Mouse (Mus musculus) stomach, embryonic 14.5 days (tissue): Measurements from ENCODE around the gene Hgd. TPM values are rescaled to one million over a fixed set of nuclear protein-coding genes. Genes with fewer than 3 reads are reported as not detected.

Experiments used
- ATAC-seq: fragments of 200-750 bp; cut with Nextera tagmentation; 2 replicates; pipeline ENCODE4 v1.8.0; 2017; ENCODE audit warnings: low read depth, moderate TSS enrichment; ENCODE audit not compliant: insufficient number of reproducible peaks, insufficient read depth, low FRiP score
- H3K27ac ChIP-seq: fragments of 300-500 bp; sonication (generic); 2 replicates; pipeline ENCODE4 v1.5.1; 2014; ENCODE audit warnings: mild to moderate bottlenecking, low read length, moderate library complexity, mixed read lengths
- H3K27me3 ChIP-seq: fragments of 300-500 bp; sonication (generic); 2 replicates; pipeline ENCODE4 v1.6.1; 2014; ENCODE audit warnings: low read length, control low read depth, mixed read lengths; ENCODE audit not compliant: control insufficient read depth, insufficient read depth
- H3K36me3 ChIP-seq: fragments of 300-500 bp; sonication (generic); 2 replicates; pipeline ENCODE4 v1.6.1; 2014; ENCODE audit warnings: mild to moderate bottlenecking, control low read depth, low read length, moderate library complexity, mixed read lengths; ENCODE audit not compliant: control insufficient read depth, insufficient read depth
- H3K4me1 ChIP-seq: fragments of 300-500 bp; sonication (generic); 2 replicates; pipeline ENCODE4 v1.6.1; 2014; ENCODE audit warnings: low read length, control low read depth, mixed read lengths; ENCODE audit not compliant: control insufficient read depth, insufficient read depth
- H3K4me2 ChIP-seq: fragments of 300-500 bp; sonication (generic); replicated peaks from 2 replicates; pipeline ENCODE4 v1.6.1; 2014; ENCODE audit warnings: low read depth, low read length, control low read depth
- H3K4me3 ChIP-seq: fragments of 300-500 bp; sonication (generic); 2 replicates; pipeline ENCODE4 v1.5.1; 2014; ENCODE audit warnings: low read depth, low read length, control low read depth
- H3K9ac ChIP-seq: fragments of 300-500 bp; sonication (generic); replicated peaks from 2 replicates; pipeline ENCODE4 v1.6.1; 2014; ENCODE audit warnings: low read depth, mild to moderate bottlenecking, control low read depth, low read length, moderate library complexity, mixed read lengths
- H3K9me3 ChIP-seq: fragments of 300-500 bp; sonication (generic); 2 replicates; pipeline ENCODE4 v1.6.1; 2016; ENCODE audit warnings: low read depth, low read length, control low read depth; ENCODE audit not compliant: control insufficient read depth
- WGBS: fragments of 180-500 bp; shearing (Covaris S2); extraction: QIAGEN DNeasy Blood & Tissue Kit; methylation state at CpG from one replicate; pipeline ENCODE4 v1.1.7; 2014; 5-methylcytosine and 5-hydroxymethylcytosine counted together
- polyA plus RNA-seq: library from polyadenylated mRNA; unstranded; fragments of >200 nt; fragmentation: Nextera tagmentation; extraction: Ambion mirVana; gene quantifications from 2 replicates; pipeline ENCODE4 v1.2.1, GENCODE M21; 2014

The Hgd gene
- polyA plus RNA-seq, 1 experiment from 2014 or later, result not detected

DNA sequence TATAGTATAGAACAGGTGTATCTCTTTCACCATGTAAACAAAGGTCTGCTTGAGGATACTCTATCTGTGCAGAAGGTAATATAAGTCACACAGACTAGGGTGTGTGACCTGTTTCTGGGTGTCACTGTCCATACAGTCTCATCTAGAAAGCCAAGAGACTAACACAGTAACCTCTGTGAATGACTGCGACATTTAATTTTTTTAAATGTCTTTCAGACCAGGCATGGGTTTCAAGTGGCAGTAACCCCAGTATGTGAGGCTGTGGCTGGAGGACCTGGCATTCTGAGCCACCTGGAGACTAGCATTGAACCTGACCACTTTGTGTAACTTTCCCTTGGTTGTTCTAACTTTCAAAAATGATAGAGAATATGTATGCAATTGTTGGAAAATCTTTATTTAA lies 73.1 kb downstream of the Hgd start:
- Histone ChIP-seq H3K27me3 (no peaks in the 10 kb centered on the region), H3K36me3 (peaks cover 2% of the 10 kb centered on the region), H3K9me3 (no peaks in the 10 kb centered on the region), H3K4me1 (peaks cover 19% of the 10 kb centered on the region), H3K4me2 (peak overlapping the region; percentile 73), H3K4me3 (peak overlapping the region; percentile 54), H3K27ac (no peak overlapping the region), H3K9ac (no peak overlapping the region)
- WGBS, result 92% methylated on average over 1 of the region's 1 CpGs
- ATAC-seq, result no peak

DNA sequence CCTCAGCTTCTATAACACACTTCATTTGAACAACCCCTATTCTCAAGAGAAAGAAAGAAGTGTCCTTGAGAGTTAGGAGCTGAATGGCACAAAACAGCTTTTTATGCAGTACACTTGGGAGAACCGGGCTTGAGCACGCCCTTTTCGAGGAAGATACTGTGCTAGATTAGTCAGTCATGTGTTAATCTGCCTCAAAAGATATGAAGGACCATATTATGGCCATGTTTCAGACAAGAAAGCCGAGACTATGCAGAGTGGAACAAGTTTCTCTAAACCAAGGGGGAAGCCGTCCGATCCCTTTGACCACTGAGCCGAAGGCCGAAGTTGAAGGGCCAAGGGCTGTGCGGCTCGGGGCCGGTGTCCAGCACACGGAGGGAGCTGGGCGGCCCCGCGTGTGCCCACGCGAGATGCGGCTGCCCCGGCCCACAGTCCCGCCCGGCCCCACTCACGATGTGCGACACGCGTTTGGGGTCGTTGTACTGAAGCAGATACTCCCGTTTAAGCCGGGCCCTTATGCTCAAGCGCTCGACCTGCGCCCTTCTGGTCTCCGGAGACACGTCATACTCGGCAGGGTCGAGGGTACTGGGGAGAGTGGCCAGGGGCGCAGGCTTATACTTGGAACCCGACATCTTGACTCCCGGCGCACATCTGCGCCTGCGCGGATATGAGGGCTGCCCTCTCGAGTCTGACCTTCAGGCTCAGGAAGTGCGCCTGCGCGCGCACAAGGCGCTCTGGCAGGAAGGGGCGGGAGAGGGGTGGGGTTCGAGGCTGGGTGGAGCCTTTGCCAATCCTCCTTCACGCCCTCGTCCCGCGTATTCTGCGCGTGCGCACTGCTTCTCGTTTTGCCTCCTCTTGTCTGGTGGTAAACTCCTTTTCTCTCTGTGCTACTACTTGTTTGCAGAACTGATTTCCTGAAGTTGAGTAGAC lies 74.0 kb downstream of the Hgd start, which contains the start of gene Ndufb4:
Gene Ndufb4, minus strand, starts transcription at position 723 of the 927 bp plus-strand sequence.
- peak within 1 kb of the TSS; percentile 83 for H3K9ac ChIP-seq
- H3K27me3 ChIP-seq, result no peaks in the 10 kb centered on the region
- H3K36me3 ChIP-seq, result no peaks in the 10 kb centered on the region
- peak within 1 kb of the TSS; percentile 73 for H3K4me2 ChIP-seq
- no peaks in the 10 kb centered on the region for H3K9me3 ChIP-seq
- peaks cover 19% of the 10 kb centered on the region for H3K4me1 ChIP-seq
- under 1% methylated on average over 48 of the region's 58 CpGs for WGBS
- H3K4me3 ChIP-seq, result peak within 1 kb of the TSS; percentile 54
- H3K27ac ChIP-seq, result peak within 1 kb of the TSS; percentile 66
- ATAC-seq, result peak; percentile 94

DNA sequence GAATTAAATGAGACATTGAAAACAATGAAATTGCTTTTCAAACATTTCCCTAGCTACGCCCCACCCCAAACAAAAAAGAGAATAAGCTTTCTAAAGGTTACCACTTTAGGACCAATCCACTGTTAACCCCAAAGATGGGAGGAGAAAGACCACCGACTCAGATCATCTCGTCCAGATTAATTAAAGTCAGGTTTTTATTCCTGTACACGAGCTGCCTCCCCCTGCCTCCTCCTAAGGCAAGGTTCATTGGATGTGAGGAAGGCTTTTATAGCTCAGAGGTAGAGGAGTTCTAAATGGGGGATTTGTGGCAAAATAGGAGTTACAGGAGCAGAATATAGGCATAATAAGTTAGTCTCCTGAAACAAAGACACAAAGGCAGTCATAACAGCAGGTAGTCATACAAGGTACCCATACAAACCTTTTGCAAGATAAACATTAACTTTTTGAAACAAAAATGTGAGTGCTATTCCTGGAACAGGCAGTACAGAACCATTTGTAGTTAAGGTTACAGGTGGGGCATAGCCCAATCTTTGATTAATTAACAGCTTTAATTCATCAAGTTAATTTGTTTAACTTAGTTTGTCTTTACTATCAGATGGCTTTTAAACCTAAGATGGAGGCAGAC lies 75.0 kb downstream of the Hgd start:
- H3K9ac ChIP-seq, result no peak overlapping the region
- ATAC-seq, result 0 out of 2 replicates have a peak, but pooled peaks have one; percentile 2
- H3K27me3 ChIP-seq, result no peaks in the 10 kb centered on the region
- peak overlapping the region; percentile 66; the same call in 1 of the 2 replicates for H3K27ac ChIP-seq
- no peaks in the 10 kb centered on the region for H3K36me3 ChIP-seq
- peaks cover 19% of the 10 kb centered on the region for H3K4me1 ChIP-seq
- H3K9me3 ChIP-seq, result no peaks in the 10 kb centered on the region
- WGBS, result 64% methylated on average over 4 of the region's 4 CpGs
- peak overlapping the region; percentile 42 for H3K4me2 ChIP-seq
- H3K4me3 ChIP-seq, result no peak overlapping the region; the same call in 1 of the 2 replicates

DNA sequence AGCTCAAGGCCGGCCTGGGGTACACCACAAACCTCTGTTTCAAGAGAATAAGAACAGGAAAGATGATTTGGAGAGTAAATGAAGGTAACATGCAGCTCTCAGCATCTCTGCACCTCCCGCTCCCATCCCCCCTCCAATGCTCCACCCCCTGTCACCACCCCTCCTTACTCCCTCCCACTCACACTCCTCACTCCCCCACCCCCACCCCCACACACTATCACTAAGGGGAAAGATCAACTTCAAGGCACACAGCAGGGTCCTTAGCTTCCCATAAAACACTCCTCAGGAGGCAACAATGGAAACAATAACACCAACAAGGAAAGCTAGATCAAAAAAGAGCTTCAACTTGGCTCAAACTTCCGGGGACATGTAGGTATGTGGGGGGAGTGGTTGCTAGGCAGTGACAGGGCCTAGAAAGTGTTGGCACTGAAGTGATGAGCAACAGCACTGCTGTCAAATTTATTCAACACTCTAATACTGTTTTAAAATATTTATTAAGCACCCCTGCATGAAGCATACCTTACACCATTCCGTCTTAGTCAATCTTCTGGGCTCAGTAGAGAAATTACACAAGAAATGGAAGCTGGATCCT lies 75.9 kb downstream of the Hgd start:
- Histone ChIP-seq H3K9ac (no peak overlapping the region), H3K4me1 (peaks cover 19% of the 10 kb centered on the region), H3K36me3 (no peaks in the 10 kb centered on the region), H3K9me3 (no peaks in the 10 kb centered on the region), H3K27ac (no peak overlapping the region), H3K4me3 (no peak overlapping the region), H3K27me3 (no peaks in the 10 kb centered on the region), H3K4me2 (no peak overlapping the region)
- no peak for ATAC-seq
- WGBS, result 28% methylated on average over 4 of the region's 4 CpGs

DNA sequence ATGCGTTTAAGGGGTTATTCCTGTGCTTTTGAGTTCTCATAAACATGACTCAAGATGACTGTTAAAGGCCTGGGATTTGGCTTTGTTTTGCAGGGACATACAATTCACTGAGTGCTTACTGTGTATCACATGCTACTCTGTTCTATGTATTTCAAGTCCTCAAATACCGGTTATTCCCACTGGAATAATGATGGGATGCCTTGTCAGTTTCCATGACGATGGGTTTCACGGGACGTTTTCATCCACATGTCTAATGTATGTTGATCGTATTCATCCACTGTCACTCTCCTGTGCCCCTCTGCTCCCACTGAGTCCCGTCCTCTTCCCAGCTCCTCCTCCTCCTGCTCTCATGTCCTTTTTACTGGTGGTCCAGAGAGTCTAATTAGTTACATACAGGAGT lies 76.8 kb downstream of the Hgd start:
- Histone ChIP-seq H3K9ac (no peak overlapping the region), H3K27me3 (no peaks in the 10 kb centered on the region), H3K4me3 (no peak overlapping the region), H3K36me3 (no peaks in the 10 kb centered on the region), H3K4me2 (no peak overlapping the region), H3K4me1 (peaks cover 19% of the 10 kb centered on the region), H3K27ac (no peak overlapping the region), H3K9me3 (no peaks in the 10 kb centered on the region)
- ATAC-seq, result no peak
- 78% methylated on average over 7 of the region's 7 CpGs for WGBS

DNA sequence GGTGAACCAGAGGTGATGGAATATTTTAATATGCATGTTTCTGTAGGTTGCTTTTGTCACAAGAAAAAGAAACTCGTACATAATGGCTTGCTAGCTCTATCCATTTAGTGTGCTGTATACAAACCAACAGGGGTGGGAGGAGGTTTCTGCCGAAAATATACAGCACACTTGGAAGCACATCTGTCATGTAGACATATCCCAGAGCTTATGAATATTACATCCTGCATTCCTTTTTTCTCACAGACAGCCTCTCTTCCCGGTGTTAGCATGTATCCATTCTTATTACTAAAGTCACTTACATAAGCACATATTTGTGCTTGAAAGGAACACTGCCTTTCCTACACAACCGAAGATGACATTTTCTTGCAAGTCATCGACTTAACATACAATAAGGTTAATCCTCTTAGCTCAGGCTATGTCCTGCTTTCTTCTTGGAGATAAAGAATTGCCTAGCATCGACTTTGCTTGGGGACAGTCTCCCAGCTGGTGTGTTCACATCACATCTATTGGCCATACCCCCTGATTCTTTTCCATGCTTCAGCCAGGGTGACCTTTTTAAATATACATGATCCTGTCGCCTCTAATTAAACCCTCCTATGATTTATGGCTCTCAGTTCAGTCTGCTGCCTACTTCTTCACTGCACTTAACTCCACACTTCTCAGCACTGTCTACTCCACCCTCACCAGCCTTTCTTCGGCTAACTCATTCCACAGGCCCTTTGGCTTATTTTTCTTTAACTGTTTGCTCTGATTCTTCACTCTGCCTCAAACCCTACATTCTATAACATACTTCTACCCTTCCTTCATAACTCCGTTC lies 83.9 kb downstream of the Hgd start:
- Histone ChIP-seq H3K36me3 (no peaks in the 10 kb centered on the region), H3K9me3 (no peaks in the 10 kb centered on the region), H3K4me1 (0 out of 2 replicates have a peak, but pooled peaks cover 7% of the 10 kb centered on the region), H3K4me3 (no peak overlapping the region), H3K4me2 (no peak overlapping the region), H3K27ac (no peak overlapping the region), H3K9ac (no peak overlapping the region), H3K27me3 (no peaks in the 10 kb centered on the region)
- 45% methylated on average over 9 of the region's 9 CpGs for WGBS
- no peak for ATAC-seq

DNA sequence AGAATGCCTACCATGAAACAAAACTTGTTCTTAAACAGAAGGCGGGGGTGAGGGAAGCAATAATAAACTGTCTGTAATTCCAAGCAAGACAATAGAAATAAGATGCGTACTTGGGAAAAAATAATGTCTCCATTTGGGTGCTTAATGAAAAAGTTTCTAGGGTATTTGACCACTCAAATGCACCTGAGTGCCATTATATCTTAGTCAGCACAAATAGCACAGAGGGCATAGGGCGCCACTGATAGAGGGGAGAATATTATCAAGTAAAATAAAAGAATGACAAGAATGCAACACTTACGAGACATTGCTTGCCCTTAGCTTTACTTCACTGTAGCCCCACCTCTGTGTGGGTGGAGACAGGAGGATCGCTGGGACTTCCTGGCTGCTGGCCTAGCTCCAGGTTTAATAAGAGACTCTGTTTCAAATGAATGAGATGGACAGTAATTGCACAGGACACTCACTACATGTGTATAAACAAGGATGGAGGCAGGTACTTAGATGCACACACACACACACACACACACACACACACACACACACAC lies 85.5 kb downstream of the Hgd start:
- no peak overlapping the region for H3K4me3 ChIP-seq
- H3K4me1 ChIP-seq, result 0 out of 2 replicates have a peak, but pooled peaks cover 7% of the 10 kb centered on the region
- no peaks in the 10 kb centered on the region for H3K36me3 ChIP-seq
- H3K27ac ChIP-seq, result no peak overlapping the region
- no peak for ATAC-seq
- no peak overlapping the region for H3K4me2 ChIP-seq
- H3K27me3 ChIP-seq, result no peaks in the 10 kb centered on the region
- H3K9me3 ChIP-seq, result no peaks in the 10 kb centered on the region
- 59% methylated on average over 5 of the region's 5 CpGs for WGBS
- no peak overlapping the region for H3K9ac ChIP-seq
